Mouse (Mus musculus): ENCODE results near the gene Vrk3. TPM values are rescaled to one million over a fixed set of nuclear protein-coding genes. Genes with fewer than 3 reads are reported as not detected.

Vrk3 gene
- polyA plus RNA-seq, 1 experiment from 2014 or later = 32.1 TPM

- Histone ChIP-seq H3K27me3 (ENCODE audit: control insufficient read depth, insufficient read depth, low read length) (no peaks in the 10 kb centered on the region), H3K9me3 (replicated peaks; ENCODE audit: control insufficient read depth, low read length) (no peaks in the 10 kb centered on the region), H3K27ac (ENCODE audit: low read length) (no peak overlapping the region), H3K36me3 (ENCODE audit: control insufficient read depth, insufficient read depth, low read length) (no peaks in the 10 kb centered on the region), H3K4me1 (ENCODE audit: control insufficient read depth, insufficient read depth, low read length) (no peaks in the 10 kb centered on the region), H3K4me3 (replicated peaks; ENCODE audit: low read length) (no peak overlapping the region), H3K9ac (ENCODE audit: low read length) (no peak overlapping the region), H3K4me2 (ENCODE audit: low read depth, low read length) (no peak overlapping the region)
- WGBS = 82% methylated on average over 8 of the region's 8 CpGs
- no peak for ATAC-seq (ENCODE audit: insufficient read depth, low FRiP score)
These were observed 31.9 kb downstream of the Vrk3 start for GRCm38 (mm10) chr7:44780101-44780500.

- Histone ChIP-seq H3K4me2 (ENCODE audit: low read depth, low read length) (no peak overlapping the region), H3K36me3 (ENCODE audit: control insufficient read depth, insufficient read depth, low read length) (no peaks in the 10 kb centered on the region), H3K4me3 (replicated peaks; ENCODE audit: low read length) (no peak overlapping the region), H3K9ac (ENCODE audit: low read length) (no peak overlapping the region), H3K27me3 (ENCODE audit: control insufficient read depth, insufficient read depth, low read length) (no peaks in the 10 kb centered on the region), H3K9me3 (replicated peaks; ENCODE audit: control insufficient read depth, low read length) (0 out of 2 replicates have a peak, but pooled peaks cover 4% of the 10 kb centered on the region), H3K4me1 (ENCODE audit: control insufficient read depth, insufficient read depth, low read length) (no peaks in the 10 kb centered on the region), H3K27ac (ENCODE audit: low read length) (no peak overlapping the region)
- no peak for ATAC-seq (ENCODE audit: insufficient read depth, low FRiP score)
- 65% methylated on average over 3 of the region's 3 CpGs for WGBS
These were observed 41.3 kb downstream of the Vrk3 start for GRCm38 (mm10) chr7:44789531-44789930.

- no peak overlapping the region for H3K9ac ChIP-seq (ENCODE audit: low read length)
- 0 out of 2 replicates have a peak, but pooled peaks cover 4% of the 10 kb centered on the region for H3K9me3 ChIP-seq (replicated peaks; ENCODE audit: control insufficient read depth, low read length)
- WGBS = 59% methylated on average over 4 of the region's 4 CpGs
These were observed 41.9 kb downstream of the Vrk3 start for GRCm38 (mm10) chr7:44790066-44790465.

GRCm38 (mm10) chr7:44792781-44793180, 44.6 kb downstream of the Vrk3 start:
- H3K9ac ChIP-seq (ENCODE audit: low read length) = no peak overlapping the region
- no peak overlapping the region for H3K4me2 ChIP-seq (ENCODE audit: low read depth, low read length)
- H3K4me1 ChIP-seq (ENCODE audit: control insufficient read depth, insufficient read depth, low read length) = no peaks in the 10 kb centered on the region
- 0 out of 2 replicates have a peak, but pooled peaks cover 4% of the 10 kb centered on the region for H3K9me3 ChIP-seq (replicated peaks; ENCODE audit: control insufficient read depth, low read length)
- 83% methylated on average over 6 of the region's 6 CpGs for WGBS
- no peak overlapping the region for H3K4me3 ChIP-seq (replicated peaks; ENCODE audit: low read length)
- no peaks in the 10 kb centered on the region for H3K27me3 ChIP-seq (ENCODE audit: control insufficient read depth, insufficient read depth, low read length)
- H3K27ac ChIP-seq (ENCODE audit: low read length) = no peak overlapping the region
- H3K36me3 ChIP-seq (ENCODE audit: control insufficient read depth, insufficient read depth, low read length) = no peaks in the 10 kb centered on the region
- ATAC-seq (ENCODE audit: insufficient read depth, low FRiP score) = no peak

More at GRCm38 (mm10) chr7:44790066-44790465, 41.9 kb downstream of the Vrk3 start:
- Histone ChIP-seq H3K4me2 (ENCODE audit: low read depth, low read length) (no peak overlapping the region), H3K36me3 (ENCODE audit: control insufficient read depth, insufficient read depth, low read length) (no peaks in the 10 kb centered on the region), H3K4me1 (ENCODE audit: control insufficient read depth, insufficient read depth, low read length) (no peaks in the 10 kb centered on the region), H3K27ac (ENCODE audit: low read length) (no peak overlapping the region), H3K4me3 (replicated peaks; ENCODE audit: low read length) (no peak overlapping the region), H3K27me3 (ENCODE audit: control insufficient read depth, insufficient read depth, low read length) (no peaks in the 10 kb centered on the region)
- no peak for ATAC-seq (ENCODE audit: insufficient read depth, low FRiP score)

- H3K27me3 ChIP-seq (ENCODE audit: control insufficient read depth, insufficient read depth, low read length) = no peaks in the 10 kb centered on the region
- H3K4me1 ChIP-seq (ENCODE audit: control insufficient read depth, insufficient read depth, low read length) = no peaks in the 10 kb centered on the region
- 73% methylated on average over 2 of the region's 2 CpGs for WGBS
- H3K9ac ChIP-seq (ENCODE audit: low read length) = no peak overlapping the region
- no peaks in the 10 kb centered on the region for H3K9me3 ChIP-seq (replicated peaks; ENCODE audit: control insufficient read depth, low read length)
- 0 out of 2 replicates have a peak, but pooled peaks cover 3% of the 10 kb centered on the region for H3K36me3 ChIP-seq (ENCODE audit: control insufficient read depth, insufficient read depth, low read length)
- H3K4me3 ChIP-seq (replicated peaks; ENCODE audit: low read length) = no peak overlapping the region
- H3K27ac ChIP-seq (ENCODE audit: low read length) = no peak overlapping the region
- ATAC-seq (ENCODE audit: insufficient read depth, low FRiP score) = no peak
- H3K4me2 ChIP-seq (ENCODE audit: low read depth, low read length) = no peak overlapping the region
These were observed 60.7 kb downstream of the Vrk3 start for GRCm38 (mm10) chr7:44808927-44809326.

GRCm38 (mm10) chr7:44809466-44809865, 61.3 kb downstream of the Vrk3 start:
- no peak overlapping the region for H3K4me3 ChIP-seq (replicated peaks; ENCODE audit: low read length)
- H3K27me3 ChIP-seq (ENCODE audit: control insufficient read depth, insufficient read depth, low read length) = no peaks in the 10 kb centered on the region
- no peak overlapping the region for H3K27ac ChIP-seq (ENCODE audit: low read length)
- H3K9me3 ChIP-seq (replicated peaks; ENCODE audit: control insufficient read depth, low read length) = no peaks in the 10 kb centered on the region
- no peak for ATAC-seq (ENCODE audit: insufficient read depth, low FRiP score)
- H3K4me1 ChIP-seq (ENCODE audit: control insufficient read depth, insufficient read depth, low read length) = no peaks in the 10 kb centered on the region
- H3K9ac ChIP-seq (ENCODE audit: low read length) = no peak overlapping the region
- 95% methylated on average over 3 of the region's 3 CpGs for WGBS
- H3K36me3 ChIP-seq (ENCODE audit: control insufficient read depth, insufficient read depth, low read length) = 0 out of 2 replicates have a peak, but pooled peaks cover 3% of the 10 kb centered on the region
- H3K4me2 ChIP-seq (ENCODE audit: low read depth, low read length) = no peak overlapping the region

- Histone ChIP-seq H3K4me1 (ENCODE audit: control insufficient read depth, insufficient read depth, low read length) (0 out of 2 replicates have a peak, but pooled peaks cover 5% of the 10 kb centered on the region), H3K9ac (ENCODE audit: low read length) (no peak overlapping the region), H3K36me3 (ENCODE audit: control insufficient read depth, insufficient read depth, low read length) (0 out of 2 replicates have a peak, but pooled peaks cover 3% of the 10 kb centered on the region), H3K9me3 (replicated peaks; ENCODE audit: control insufficient read depth, low read length) (no peaks in the 10 kb centered on the region), H3K27me3 (ENCODE audit: control insufficient read depth, insufficient read depth, low read length) (no peaks in the 10 kb centered on the region), H3K4me2 (ENCODE audit: low read depth, low read length) (no peak overlapping the region), H3K4me3 (replicated peaks; ENCODE audit: low read length) (no peak overlapping the region), H3K27ac (ENCODE audit: low read length) (no peak overlapping the region)
- no peak for ATAC-seq (ENCODE audit: insufficient read depth, low FRiP score)
- WGBS = 76% methylated on average over 4 of the region's 4 CpGs
These were observed 62.2 kb downstream of the Vrk3 start for GRCm38 (mm10) chr7:44810365-44810764.

- Histone ChIP-seq H3K4me3 (replicated peaks; ENCODE audit: low read length) (no peak overlapping the region), H3K9me3 (replicated peaks; ENCODE audit: control insufficient read depth, low read length) (no peaks in the 10 kb centered on the region), H3K4me2 (ENCODE audit: low read depth, low read length) (no peak overlapping the region), H3K36me3 (ENCODE audit: control insufficient read depth, insufficient read depth, low read length) (0 out of 2 replicates have a peak, but pooled peaks cover 3% of the 10 kb centered on the region), H3K4me1 (ENCODE audit: control insufficient read depth, insufficient read depth, low read length) (0 out of 2 replicates have a peak, but pooled peaks cover 5% of the 10 kb centered on the region), H3K27me3 (ENCODE audit: control insufficient read depth, insufficient read depth, low read length) (no peaks in the 10 kb centered on the region), H3K9ac (ENCODE audit: low read length) (no peak overlapping the region), H3K27ac (ENCODE audit: low read length) (no peak overlapping the region)
- WGBS = 86% methylated on average over 7 of the region's 7 CpGs
- ATAC-seq (ENCODE audit: insufficient read depth, low FRiP score) = no peak
These were observed 62.8 kb downstream of the Vrk3 start for GRCm38 (mm10) chr7:44810819-44811557.

- no peaks in the 10 kb centered on the region for H3K27me3 ChIP-seq (ENCODE audit: control insufficient read depth, insufficient read depth, low read length)
- no peaks in the 10 kb centered on the region for H3K9me3 ChIP-seq (replicated peaks; ENCODE audit: control insufficient read depth, low read length)
- no peak overlapping the region for H3K4me3 ChIP-seq (replicated peaks; ENCODE audit: low read length)
- no peak for ATAC-seq (ENCODE audit: insufficient read depth, low FRiP score)
- H3K9ac ChIP-seq (ENCODE audit: low read length) = no peak overlapping the region
- peaks cover 11% of the 10 kb centered on the region for H3K4me1 ChIP-seq (ENCODE audit: control insufficient read depth, insufficient read depth, low read length)
- H3K36me3 ChIP-seq (ENCODE audit: control insufficient read depth, insufficient read depth, low read length) = 0 out of 2 replicates have a peak, but pooled peaks cover 3% of the 10 kb centered on the region
- H3K4me2 ChIP-seq (ENCODE audit: low read depth, low read length) = no peak overlapping the region
- WGBS = 89% methylated on average over 20 of the region's 20 CpGs
- no peak overlapping the region for H3K27ac ChIP-seq (ENCODE audit: low read length)
These were observed 64.6 kb downstream of the Vrk3 start for GRCm38 (mm10) chr7:44812651-44813325.

Measured in stomach, embryonic 16.5 days (tissue).